Mouse (Mus musculus) CD4-positive naive resting alpha-beta T cell, adult 57 days (primary cell): Measurements from ENCODE around the gene Tex2. TPM values are rescaled to one million over a fixed set of nuclear protein-coding genes. Genes with fewer than 3 reads are reported as not detected.

Experiments
- total RNA-seq: library from RNA; stranded (reverse); gene quantifications from one replicate; pipeline ENCODE4 v1.2.4, GENCODE M21; 2023

The Tex2 gene
- total RNA-seq = 56.7 TPM

DNA sequence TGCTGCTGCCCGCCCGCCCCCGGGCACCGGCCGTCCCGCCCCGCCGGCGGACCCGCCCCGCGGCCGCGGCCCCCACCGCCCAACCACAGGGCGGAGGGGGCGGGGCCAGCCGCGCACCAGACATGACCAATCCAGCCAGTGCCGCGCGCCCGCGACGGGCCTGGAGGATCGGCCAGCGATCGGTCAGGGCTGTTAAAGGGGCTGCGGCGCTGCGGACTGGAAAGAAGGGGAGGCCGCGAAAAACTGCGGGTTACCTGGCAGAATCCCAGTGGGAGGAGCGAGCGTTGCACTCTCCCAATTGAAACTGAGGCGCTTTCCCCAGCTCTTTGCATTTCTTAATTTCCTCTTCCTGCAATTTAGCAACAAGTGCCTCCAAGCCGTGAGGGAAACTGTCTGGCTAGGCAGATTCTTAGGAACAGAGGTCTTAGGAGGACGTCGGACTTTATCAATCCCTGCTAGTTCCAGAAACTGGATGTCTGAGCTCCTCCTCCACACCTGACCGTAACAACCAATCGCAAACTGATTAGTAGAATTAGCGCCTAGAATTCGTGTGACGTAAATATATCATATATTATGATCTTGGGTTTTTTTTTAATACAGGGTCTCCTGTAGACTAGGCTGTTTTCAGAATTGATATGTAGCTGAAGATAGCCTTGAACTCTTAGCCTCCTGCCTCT is at the start of gene Tex2:
Tex2 (minus strand) TSS at position 463 of the 677 bp plus-strand sequence.

DNA sequence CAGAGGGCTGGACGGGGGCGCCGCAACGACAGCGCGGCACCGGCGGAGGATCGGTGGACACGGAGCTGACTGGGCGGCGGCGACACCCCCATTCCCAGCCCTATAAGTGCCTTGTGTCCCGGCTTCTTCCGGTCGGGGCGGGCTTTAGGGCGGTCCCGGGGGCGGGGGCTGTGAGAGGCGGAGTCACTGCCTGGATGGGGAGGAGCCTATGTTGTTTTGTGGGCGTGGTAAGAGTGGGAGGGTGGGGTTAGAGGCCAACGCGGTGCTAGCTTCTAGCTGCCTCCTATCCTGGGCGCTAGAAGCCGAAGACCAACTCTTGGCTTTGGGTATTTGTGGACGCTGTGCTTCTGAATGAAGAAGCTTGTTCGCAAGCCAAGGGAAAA is 125.5 kb downstream of the Tex2 start, which contains the start of gene Ern1:
Ern1 (minus strand) TSS at position 120 of the 383 bp plus-strand sequence.

Other genes starting within 250 kb of the Tex2 start
- gene Prr29, start 248.0 kb downstream of the Tex2 start, total RNA-seq = not detected
- gene Icam2, start 225.3 kb downstream of the Tex2 start, total RNA-seq = 68.0 TPM
- 14.8 TPM for gene Ern1, start 125.6 kb downstream of the Tex2 start, total RNA-seq
- 222 TPM for gene Pecam1, start 137.2 kb upstream of the Tex2 start, total RNA-seq
- 8.7 TPM for gene Milr1, start 137.8 kb upstream of the Tex2 start, total RNA-seq
- gene Polg2, start 166.1 kb upstream of the Tex2 start, total RNA-seq = 83.6 TPM
- gene Ddx5, start 175.8 kb upstream of the Tex2 start, total RNA-seq = 3,062 TPM
- gene Cep95, start 175.8 kb upstream of the Tex2 start, total RNA-seq = 39.8 TPM